Mouse (Mus musculus) lung, postnatal 0 days (tissue): ENCODE results near the gene Gmps.

Experiments
- CTCF ChIP-seq: IDR thresholded peaks from 2 replicates; pipeline ENCODE4 v1.5.1; 2016; ENCODE audit warnings: antibody characterized with exemption, mild to moderate bottlenecking
- EP300 ChIP-seq: IDR thresholded peaks from 2 replicates; pipeline ENCODE4 v1.6.1; 2016; ENCODE audit warnings: antibody characterized with exemption, mild to moderate bottlenecking, control low read depth

GRCm38 (mm10) chr3:63949837-63950236, 26.1 kb upstream of the Gmps start:
- TF ChIP-seq CTCF (no peak), EP300 (no peak)
